Mouse (Mus musculus) midbrain, embryonic 14.5 days (tissue): ENCODE measurements around the gene Syn3. TPM values are rescaled to one million over a fixed set of nuclear protein-coding genes. Genes with fewer than 3 reads are reported as not detected.

Experiments
- ATAC-seq: fragments of 200-750 bp; cut with Nextera tagmentation; 2 replicates; pipeline ENCODE4 v1.8.0; 2017; ENCODE audit warnings: moderate number of reproducible peaks, moderate library complexity; ENCODE audit not compliant: low FRiP score, low TSS enrichment
- DNase-seq: peaks from one replicate; pipeline ENCODE4 v3.0.0-alpha.2; 2015
- H3K27ac ChIP-seq: fragments of 300-500 bp; sonication (generic); replicated peaks from 2 replicates; pipeline ENCODE4 v1.5.1; 2014; ENCODE audit warnings: mild to moderate bottlenecking, low read depth, low read length, moderate library complexity
- H3K27me3 ChIP-seq: fragments of 300-500 bp; sonication (generic); 2 replicates; pipeline ENCODE4 v1.6.1; 2014; ENCODE audit warnings: low read length, control low read depth, mixed read lengths; ENCODE audit not compliant: control insufficient read depth, insufficient read depth
- H3K36me3 ChIP-seq: fragments of 300-500 bp; sonication (generic); 2 replicates; pipeline ENCODE4 v1.6.1; 2014; ENCODE audit warnings: low read length, control low read depth; ENCODE audit not compliant: control insufficient read depth, insufficient read depth
- H3K4me1 ChIP-seq: fragments of 300-500 bp; sonication (generic); 2 replicates; pipeline ENCODE4 v1.6.1; 2014; ENCODE audit warnings: mild to moderate bottlenecking, antibody characterized with exemption, low read length, control low read depth; ENCODE audit not compliant: control insufficient read depth, insufficient read depth
- H3K4me2 ChIP-seq: fragments of 300-500 bp; sonication (generic); 2 replicates; pipeline ENCODE4 v1.6.1; 2014; ENCODE audit warnings: mild to moderate bottlenecking, low read length, moderate library complexity
- H3K4me3 ChIP-seq: fragments of 300-500 bp; sonication (generic); replicated peaks from 2 replicates; pipeline ENCODE4 v1.5.1; 2014; ENCODE audit warnings: low read depth, low read length
- H3K9ac ChIP-seq: fragments of 300-500 bp; sonication (generic); replicated peaks from 2 replicates; pipeline ENCODE4 v1.6.1; 2014; ENCODE audit warnings: mild to moderate bottlenecking, low read length, moderate library complexity
- H3K9me3 ChIP-seq: fragments of 300-500 bp; sonication (generic); 2 replicates; pipeline ENCODE4 v1.6.1; 2016; ENCODE audit warnings: low read length, control low read depth, mixed read lengths; ENCODE audit not compliant: control insufficient read depth
- WGBS: fragments of 180-500 bp; shearing (Covaris S2); extraction: QIAGEN DNeasy Blood & Tissue Kit; methylation state at CpG from one replicate; pipeline ENCODE4 v1.1.7; 2014; 5-methylcytosine and 5-hydroxymethylcytosine counted together
- polyA plus RNA-seq: library from polyadenylated mRNA; unstranded; fragments of >200 nt; fragmentation: Nextera tagmentation; extraction: Ambion mirVana; gene quantifications from 2 replicates; pipeline ENCODE4 v1.2.1, GENCODE M21; 2014

Syn3 gene
- polyA plus RNA-seq, 1 experiment from 2014 or later, result 25.6 TPM

DNA sequence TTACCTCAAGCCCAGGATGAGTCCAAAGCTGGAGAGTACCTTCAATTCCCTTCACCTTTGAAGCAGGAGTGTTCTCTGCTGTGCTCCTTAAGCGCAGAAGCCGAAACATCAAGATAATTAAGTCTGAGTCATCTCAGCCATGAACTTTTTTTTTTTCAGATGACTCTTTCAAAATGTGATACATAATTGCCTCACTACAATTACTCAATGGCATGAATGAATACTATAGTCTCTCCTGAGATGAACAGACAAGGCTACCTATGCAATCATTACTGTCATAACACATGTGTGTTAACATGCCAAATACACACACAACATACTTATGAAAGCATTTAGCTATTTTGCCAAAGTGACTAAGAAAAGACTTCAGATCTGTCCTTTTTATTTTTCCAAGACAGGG, 486.9 kb downstream of the Syn3 start, which contains the start of gene Bpifc:
Gene Bpifc (minus strand): TSS at position 115 of the 400 bp plus-strand sequence.
- 91% methylated on average over 2 of the region's 2 CpGs for WGBS
- ATAC-seq, result no peak
- no peak within 1 kb of the TSS for H3K4me3 ChIP-seq
- no peaks in the 10 kb centered on the region for H3K27me3 ChIP-seq
- H3K4me2 ChIP-seq, result no peak within 1 kb of the TSS
- no peak within 1 kb of the TSS for H3K9ac ChIP-seq
- H3K27ac ChIP-seq, result no peak within 1 kb of the TSS
- no peaks in the 10 kb centered on the region for H3K9me3 ChIP-seq
- DNase-seq, result no peak
- no peaks in the 10 kb centered on the region for H3K36me3 ChIP-seq
- H3K4me1 ChIP-seq, result no peaks in the 10 kb centered on the region

- Histone ChIP-seq H3K4me1 (no peaks in the 10 kb centered on the region), H3K36me3 (no peaks in the 10 kb centered on the region), H3K4me2 (no peak overlapping the region), H3K9ac (no peak overlapping the region), H3K27ac (no peak overlapping the region), H3K9me3 (no peaks in the 10 kb centered on the region), H3K27me3 (no peaks in the 10 kb centered on the region), H3K4me3 (no peak overlapping the region)
- WGBS, result 79% methylated on average over 2 of the region's 2 CpGs
- ATAC-seq (no peak), DNase-seq (no peak)
These were observed 487.5 kb downstream of the Syn3 start for GRCm38 (mm10) chr10:86011172-86011571.

GRCm38 (mm10) chr10:86010636-86011035, 488.1 kb downstream of the Syn3 start:
- H3K4me3 ChIP-seq, result no peak overlapping the region
- no peak for ATAC-seq
- H3K4me2 ChIP-seq, result no peak overlapping the region
- no peak for DNase-seq
- H3K36me3 ChIP-seq, result no peaks in the 10 kb centered on the region
- no peaks in the 10 kb centered on the region for H3K4me1 ChIP-seq
- no peak overlapping the region for H3K27ac ChIP-seq
- WGBS, result 71% methylated on average over 6 of the region's 6 CpGs
- H3K9me3 ChIP-seq, result no peaks in the 10 kb centered on the region
- no peaks in the 10 kb centered on the region for H3K27me3 ChIP-seq
- no peak overlapping the region for H3K9ac ChIP-seq

DNA sequence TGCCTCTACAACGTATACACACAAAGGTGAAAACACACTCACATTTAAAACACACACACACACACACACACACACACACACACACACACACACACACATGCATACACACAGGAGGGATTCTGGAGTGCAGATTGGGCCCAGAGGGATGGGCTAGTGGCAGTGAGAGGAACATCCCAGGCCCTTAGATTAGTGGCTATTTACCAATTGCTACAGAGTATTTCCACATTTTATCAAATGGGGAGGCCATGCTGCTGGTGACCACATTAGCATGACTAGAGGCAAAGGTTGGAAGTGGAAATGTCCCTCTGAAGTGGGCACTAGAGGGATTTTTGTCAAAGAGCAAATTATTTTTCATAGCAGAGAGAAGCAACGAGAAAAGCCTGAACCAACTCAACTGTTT, 489.0 kb downstream of the Syn3 start:
- no peak for ATAC-seq
- Histone ChIP-seq H3K9ac (no peak overlapping the region), H3K27me3 (no peaks in the 10 kb centered on the region), H3K4me1 (no peaks in the 10 kb centered on the region), H3K4me2 (no peak overlapping the region), H3K27ac (no peak overlapping the region), H3K36me3 (no peaks in the 10 kb centered on the region), H3K4me3 (no peak overlapping the region), H3K9me3 (no peaks in the 10 kb centered on the region)
- DNase-seq, result no peak
- whole genome bisulfite sequencing, result 91% methylated on average over 2 of the region's 2 CpGs

GRCm38 (mm10) chr10:86006455-86006854, 492.2 kb downstream of the Syn3 start:
- Histone ChIP-seq H3K4me1 (no peaks in the 10 kb centered on the region), H3K27me3 (no peaks in the 10 kb centered on the region), H3K4me3 (no peak overlapping the region), H3K4me2 (no peak overlapping the region), H3K27ac (no peak overlapping the region), H3K36me3 (no peaks in the 10 kb centered on the region), H3K9ac (no peak overlapping the region), H3K9me3 (no peaks in the 10 kb centered on the region)
- DNase-seq, result no peak
- 59% methylated on average over 5 of the region's 5 CpGs for WGBS
- ATAC-seq, result no peak

Other genes starting within 250 kb of the Syn3 start
- gene Timp3, start 198.5 kb downstream of the Syn3 start, polyA plus RNA-seq, result 13.2 and 23.5 TPM in 2 replicates
- 176 and 242 TPM in 2 replicates for gene Hsp90b1, start 206.6 kb upstream of the Syn3 start, polyA plus RNA-seq
- gene Ttc41, start 206.9 kb upstream of the Syn3 start, polyA plus RNA-seq, result 0.61 and 2.5 TPM in 2 replicates